Mouse (Mus musculus) embryonic facial prominence, embryonic 10.5 days (tissue): ENCODE measurements at regions not wholly inside any gene's neighbourhood (a gene's known extent, or its start where the extent isn't known, plus 50 kb on each side); places are given as distances from the start of the nearest gene placed in this dataset.

ENCODE experiments used
- DNase-seq: peaks from one replicate; pipeline ENCODE4 v3.0.0-alpha.2; 2017; ENCODE audit warnings: low spot score
- H3K27ac ChIP-seq: fragments of 300-500 bp; sonication (generic); replicated peaks from 2 replicates; pipeline ENCODE4 v1.5.1; 2016; ENCODE audit warnings: mild to moderate bottlenecking
- H3K27me3 ChIP-seq: fragments of 300-500 bp; sonication (generic); replicated peaks from 2 replicates; pipeline ENCODE4 v1.6.1; 2016; ENCODE audit warnings: low read depth, mild to moderate bottlenecking; ENCODE audit not compliant: poor library complexity, severe bottlenecking
- H3K36me3 ChIP-seq: fragments of 300-500 bp; sonication (generic); replicated peaks from 2 replicates; pipeline ENCODE4 v1.6.1; 2016; ENCODE audit warnings: mild to moderate bottlenecking, moderate library complexity
- H3K4me1 ChIP-seq: fragments of 300-500 bp; sonication (generic); 2 replicates; pipeline ENCODE4 v1.6.1; 2016
- H3K4me3 ChIP-seq: fragments of 300-500 bp; sonication (generic); 2 replicates; pipeline ENCODE4 v1.5.1; 2016; ENCODE audit warnings: mild to moderate bottlenecking, moderate library complexity
- H3K9me3 ChIP-seq: fragments of 300-500 bp; sonication (generic); 2 replicates; pipeline ENCODE4 v1.6.1; 2016; ENCODE audit warnings: mild to moderate bottlenecking
- WGBS: fragments of 180-500 bp; shearing (Covaris S2); methylation state at CpG from one replicate; pipeline ENCODE4 v1.1.7; 2016; 5-methylcytosine and 5-hydroxymethylcytosine counted together

- Histone ChIP-seq H3K9me3 (no peaks in the 10 kb centered on the region), H3K27me3 (no peaks in the 10 kb centered on the region), H3K4me1 (0 out of 2 replicates have a peak, but pooled peaks cover 6% of the 10 kb centered on the region), H3K27ac (no peak overlapping the region), H3K36me3 (no peaks in the 10 kb centered on the region), H3K4me3 (no peak overlapping the region)
- 72% methylated on average over 5 of the region's 5 CpGs for WGBS
- no peak for DNase-seq
Measured at GRCm38 (mm10) chr1:63946834-63947233, 175.2 kb downstream of the Klf7 start.

GRCm38 (mm10) chr1:63944786-63945185 is 175.7 kb upstream of the 4933402D24Rik start:
- DNase-seq = no peak
- no peaks in the 10 kb centered on the region for H3K27me3 ChIP-seq
- no peaks in the 10 kb centered on the region for H3K36me3 ChIP-seq
- WGBS = 61% methylated on average over 3 of the region's 3 CpGs
- H3K4me3 ChIP-seq = no peak overlapping the region
- no peaks in the 10 kb centered on the region for H3K9me3 ChIP-seq
- H3K27ac ChIP-seq = no peak overlapping the region
- 0 out of 2 replicates have a peak, but pooled peaks cover 6% of the 10 kb centered on the region for H3K4me1 ChIP-seq

- no peaks in the 10 kb centered on the region for H3K36me3 ChIP-seq
- H3K4me3 ChIP-seq = no peak overlapping the region
- no peaks in the 10 kb centered on the region for H3K9me3 ChIP-seq
- H3K4me1 ChIP-seq = peaks cover 12% of the 10 kb centered on the region; the same call in 1 of the 2 replicates
- 50% methylated on average over 4 of the region's 4 CpGs for WGBS
- peaks cover 35% of the 10 kb centered on the region for H3K27me3 ChIP-seq
- no peak overlapping the region for H3K27ac ChIP-seq
- DNase-seq = no peak
Measured at GRCm38 (mm10) chr1:63938416-63938815, 169.3 kb upstream of the 4933402D24Rik start.

- WGBS = 69% methylated on average over 3 of the region's 3 CpGs
- Histone ChIP-seq H3K4me3 (no peak overlapping the region), H3K4me1 (peaks cover 12% of the 10 kb centered on the region; the same call in 1 of the 2 replicates), H3K27me3 (peaks cover 39% of the 10 kb centered on the region), H3K9me3 (no peaks in the 10 kb centered on the region), H3K27ac (no peak overlapping the region), H3K36me3 (no peaks in the 10 kb centered on the region)
- no peak for DNase-seq
Measured at GRCm38 (mm10) chr1:63937480-63937879, 168.4 kb upstream of the 4933402D24Rik start.

- Histone ChIP-seq H3K9me3 (no peaks in the 10 kb centered on the region), H3K4me1 (peaks cover 12% of the 10 kb centered on the region; the same call in 1 of the 2 replicates), H3K36me3 (no peaks in the 10 kb centered on the region), H3K27me3 (peaks cover 39% of the 10 kb centered on the region), H3K27ac (no peak overlapping the region), H3K4me3 (no peak overlapping the region)
- no peak for DNase-seq
- WGBS = 93% methylated on average over 8 of the region's 8 CpGs
Measured at GRCm38 (mm10) chr1:63934570-63935280, 165.7 kb upstream of the 4933402D24Rik start.

- Histone ChIP-seq H3K4me1 (peaks cover under 1% of the 10 kb centered on the region; the same call in 1 of the 2 replicates), H3K9me3 (no peaks in the 10 kb centered on the region), H3K27ac (no peak overlapping the region), H3K27me3 (peaks cover 34% of the 10 kb centered on the region), H3K36me3 (no peaks in the 10 kb centered on the region), H3K4me3 (no peak overlapping the region)
- WGBS = 62% methylated on average over 9 of the region's 9 CpGs
- DNase-seq = no peak
Measured at GRCm38 (mm10) chr1:63932484-63932883, 163.4 kb upstream of the 4933402D24Rik start.

- DNase-seq = no peak
- H3K27ac ChIP-seq = no peak overlapping the region
- no peaks in the 10 kb centered on the region for H3K9me3 ChIP-seq
- peaks cover 13% of the 10 kb centered on the region; the same call in 1 of the 2 replicates for H3K27me3 ChIP-seq
- WGBS = 87% methylated on average over 4 of the region's 4 CpGs
- no peaks in the 10 kb centered on the region for H3K36me3 ChIP-seq
- no peak overlapping the region for H3K4me3 ChIP-seq
- H3K4me1 ChIP-seq = no peaks in the 10 kb centered on the region
Measured at GRCm38 (mm10) chr1:63929362-63930125, 160.5 kb upstream of the 4933402D24Rik start.

- Histone ChIP-seq H3K9me3 (no peaks in the 10 kb centered on the region), H3K27ac (no peak overlapping the region), H3K4me3 (no peak overlapping the region), H3K27me3 (peaks cover 7% of the 10 kb centered on the region; the same call in 1 of the 2 replicates), H3K36me3 (no peaks in the 10 kb centered on the region), H3K4me1 (no peaks in the 10 kb centered on the region)
- no peak for DNase-seq
- WGBS = 86% methylated on average over 5 of the region's 5 CpGs
Measured at GRCm38 (mm10) chr1:63928850-63929249, 159.8 kb upstream of the 4933402D24Rik start.

- no peak for DNase-seq
- no peaks in the 10 kb centered on the region for H3K9me3 ChIP-seq
- H3K27ac ChIP-seq = no peak overlapping the region
- 84% methylated on average over 3 of the region's 3 CpGs for WGBS
- 0 out of 2 replicates have a peak, but pooled peaks cover 4% of the 10 kb centered on the region for H3K27me3 ChIP-seq
- H3K36me3 ChIP-seq = no peaks in the 10 kb centered on the region
- H3K4me1 ChIP-seq = no peaks in the 10 kb centered on the region
- no peak overlapping the region for H3K4me3 ChIP-seq
Measured at GRCm38 (mm10) chr1:63928361-63928760, 159.3 kb upstream of the 4933402D24Rik start.

GRCm38 (mm10) chr1:63920181-63920933 is 151.3 kb upstream of the 4933402D24Rik start:
- Histone ChIP-seq H3K36me3 (no peaks in the 10 kb centered on the region), H3K4me1 (peaks cover 10% of the 10 kb centered on the region), H3K4me3 (no peak overlapping the region), H3K27ac (no peak overlapping the region), H3K9me3 (no peaks in the 10 kb centered on the region), H3K27me3 (no peaks in the 10 kb centered on the region)
- no peak for DNase-seq
- 60% methylated on average over 8 of the region's 8 CpGs for WGBS

- H3K36me3 ChIP-seq = no peaks in the 10 kb centered on the region
- no peaks in the 10 kb centered on the region for H3K9me3 ChIP-seq
- 72% methylated on average over 7 of the region's 7 CpGs for WGBS
- no peak overlapping the region for H3K4me3 ChIP-seq
- H3K27ac ChIP-seq = no peak overlapping the region
- DNase-seq = no peak
- H3K4me1 ChIP-seq = peaks cover 10% of the 10 kb centered on the region
- no peaks in the 10 kb centered on the region for H3K27me3 ChIP-seq
Measured at GRCm38 (mm10) chr1:63918200-63918599, 149.1 kb upstream of the 4933402D24Rik start.

- WGBS = 91% methylated on average over 7 of the region's 7 CpGs
- Histone ChIP-seq H3K9me3 (no peaks in the 10 kb centered on the region), H3K4me3 (no peak overlapping the region), H3K27me3 (no peaks in the 10 kb centered on the region), H3K36me3 (no peaks in the 10 kb centered on the region), H3K4me1 (peaks cover 10% of the 10 kb centered on the region), H3K27ac (no peak overlapping the region)
- DNase-seq = no peak
Measured at GRCm38 (mm10) chr1:63916907-63917650, 148.0 kb upstream of the 4933402D24Rik start.
